Mouse (Mus musculus) adipocyte (in vitro differentiated cells): ENCODE data around the gene Ndufs8.
A peak's percentile ranks its signal among the peaks of the same experiment; 100 is the strongest.
"Not testable (repeated sequence)": the region's sequence is repeated elsewhere in the genome, so short reads cannot be mapped to it uniquely, and the experiment has no call there.

Experiments
- DNase-seq: peaks from one replicate; pipeline ENCODE4 v3.0.0-alpha.2; 2016; ENCODE audit warnings: low spot score

Ndufs8 gene

DNA sequence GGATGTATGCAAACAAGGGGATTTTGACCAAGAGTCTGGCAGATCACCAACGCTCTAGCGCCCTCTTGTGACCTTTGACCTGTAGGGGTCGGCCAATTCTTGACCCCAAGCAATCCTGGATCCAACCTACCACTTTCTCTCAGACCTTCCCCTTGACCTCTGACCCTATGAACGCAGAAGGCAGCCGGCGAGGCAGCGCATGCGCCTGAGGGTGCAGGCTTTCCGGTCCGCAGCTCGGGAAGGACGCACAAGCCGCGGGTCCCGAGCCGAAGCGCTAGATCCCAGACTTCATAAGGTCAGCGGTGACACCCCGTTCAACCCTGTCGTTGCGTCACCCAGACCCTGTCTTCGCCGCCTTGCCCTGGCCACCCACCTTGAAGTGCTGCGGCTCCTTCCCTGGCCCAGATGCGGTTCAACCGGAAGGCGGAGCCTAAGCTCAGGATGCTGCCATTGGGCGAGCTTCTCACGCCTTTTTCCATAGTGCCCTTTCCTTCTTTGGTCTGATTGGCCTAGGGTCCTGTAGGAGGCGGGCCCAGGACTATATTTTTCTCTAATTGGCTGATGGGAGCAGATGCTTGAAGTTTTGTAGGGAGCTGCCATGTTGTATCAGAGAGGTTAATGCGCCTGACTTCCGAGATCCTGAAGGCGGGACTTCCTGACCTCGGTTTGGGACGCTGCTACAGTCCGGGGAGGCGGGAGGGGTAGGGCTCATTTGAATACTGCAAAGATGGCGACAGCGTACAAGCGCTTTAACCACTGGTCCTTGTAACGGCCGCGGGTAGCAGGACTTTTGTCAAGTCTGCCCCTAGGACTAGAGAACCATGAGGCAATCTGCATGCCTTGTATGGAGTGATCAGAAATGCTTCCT is at the start of gene Ndufs8:
TSS of gene Ndufs8 (minus strand) at position 438 of the 868 bp plus-strand sequence.
- DNase-seq: peak; percentile 99

DNA sequence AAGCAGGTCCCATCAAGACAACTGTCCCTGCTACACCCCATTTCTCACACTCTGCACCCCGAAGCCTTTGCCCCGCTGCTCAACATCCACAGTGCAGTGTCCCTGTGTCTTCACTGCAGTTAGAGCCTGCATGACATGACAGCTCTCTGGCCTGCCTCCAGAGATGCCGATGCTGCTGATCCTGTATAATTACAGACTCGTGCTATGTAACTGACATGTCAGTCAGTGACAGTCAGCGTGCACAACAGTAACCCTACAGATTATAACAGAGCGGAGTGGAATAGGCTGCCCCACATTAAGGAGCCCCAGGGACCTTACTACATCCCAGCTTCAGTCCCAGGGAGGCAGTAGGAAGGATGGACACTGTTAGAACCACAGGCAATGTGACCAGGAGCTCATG is 49.2 kb upstream of the Ndufs8 start:
- not testable (repeated sequence) for DNase-seq

DNA sequence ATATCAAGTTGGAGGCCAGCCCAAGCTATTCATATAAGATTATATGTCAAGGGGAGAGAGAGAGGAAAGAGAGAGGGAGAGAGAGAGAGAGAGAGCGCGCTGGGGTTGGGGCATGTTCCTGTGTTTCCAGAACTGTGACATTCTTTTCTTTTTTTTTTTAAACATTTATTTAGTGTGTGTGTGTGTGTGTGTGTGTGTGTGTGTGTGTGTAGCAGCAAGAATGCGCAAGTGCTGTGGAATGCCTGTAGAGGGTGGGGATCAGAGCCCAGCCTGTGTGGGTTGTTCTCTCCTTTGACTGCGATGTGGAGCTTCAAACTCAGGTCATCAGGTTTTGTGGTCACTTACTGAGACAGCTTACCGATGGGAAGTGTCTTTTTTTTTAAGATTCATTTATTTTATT is 47.6 kb upstream of the Ndufs8 start:
- DNase-seq: no peak

- DNase-seq: peak; percentile 62
These were observed 46.5 kb upstream of the Ndufs8 start for GRCm38 (mm10) chr19:3959030-3959429.

GRCm38 (mm10) chr19:3958470-3958869 is 45.9 kb upstream of the Ndufs8 start, which contains the start of gene Aldh3b3:
Gene Aldh3b3 (plus strand): TSS chr19:3958645.
- peak; percentile 66 for DNase-seq

DNA sequence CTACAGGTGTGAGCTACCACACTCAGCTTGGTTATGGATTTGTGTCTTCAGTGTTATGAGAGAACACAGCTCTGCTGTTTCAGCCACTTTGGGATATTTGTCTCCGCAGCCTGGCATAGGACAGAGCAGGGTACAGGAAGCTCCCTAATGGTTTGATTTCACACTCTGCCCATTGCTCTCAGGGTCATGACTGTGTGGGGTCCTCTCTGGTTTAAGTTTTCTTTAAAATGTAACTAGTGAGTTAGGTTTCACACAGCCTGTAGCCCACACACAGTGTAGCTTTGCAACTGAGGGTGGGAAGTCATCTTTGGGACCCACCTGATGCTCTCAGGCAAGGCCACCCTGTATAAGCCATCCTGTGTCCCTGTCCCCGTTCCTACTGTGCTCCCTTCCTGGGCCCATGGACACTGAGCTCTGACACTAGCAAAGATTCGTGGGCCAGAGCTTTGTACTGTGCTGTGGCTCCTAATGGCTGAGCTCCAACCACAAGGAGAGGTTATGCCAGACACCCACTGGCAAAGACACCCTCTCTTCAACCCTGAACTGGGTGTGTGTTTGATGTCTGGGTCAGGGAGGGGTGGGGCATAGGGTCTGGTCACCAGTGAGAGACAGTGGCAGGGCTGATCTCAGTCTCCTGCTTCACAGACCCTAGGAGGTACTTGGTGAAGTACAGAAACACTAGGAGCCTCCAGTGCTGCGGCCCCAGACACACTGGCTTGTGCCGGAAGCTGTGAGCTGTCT is 44.9 kb upstream of the Ndufs8 start:
- DNase-seq: not testable (repeated sequence)

- no peak for DNase-seq
These were observed 43.2 kb upstream of the Ndufs8 start for GRCm38 (mm10) chr19:3955804-3956203.

GRCm38 (mm10) chr19:3955033-3955432 is 42.5 kb upstream of the Ndufs8 start:
- peak; percentile 30 for DNase-seq

DNA sequence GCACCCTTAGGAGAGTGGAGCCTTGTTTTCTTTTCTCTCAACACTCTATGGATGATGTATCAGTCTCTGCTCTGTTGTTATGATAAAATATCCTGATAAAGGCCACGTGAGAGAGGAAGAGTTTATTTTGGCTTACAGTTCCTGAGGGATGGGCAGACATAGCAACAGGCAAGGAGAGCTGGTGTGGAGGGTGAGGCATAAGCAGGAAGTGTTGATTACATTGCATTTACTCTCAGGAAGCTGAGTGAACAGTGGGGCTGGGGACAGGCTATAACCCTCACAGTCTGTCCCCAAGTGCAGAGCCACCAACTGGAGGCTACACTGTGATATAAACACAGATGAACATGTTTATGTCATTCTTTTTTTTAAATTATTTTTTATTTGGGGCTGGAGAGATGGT is 39.5 kb upstream of the Ndufs8 start:
- no peak for DNase-seq

DNA sequence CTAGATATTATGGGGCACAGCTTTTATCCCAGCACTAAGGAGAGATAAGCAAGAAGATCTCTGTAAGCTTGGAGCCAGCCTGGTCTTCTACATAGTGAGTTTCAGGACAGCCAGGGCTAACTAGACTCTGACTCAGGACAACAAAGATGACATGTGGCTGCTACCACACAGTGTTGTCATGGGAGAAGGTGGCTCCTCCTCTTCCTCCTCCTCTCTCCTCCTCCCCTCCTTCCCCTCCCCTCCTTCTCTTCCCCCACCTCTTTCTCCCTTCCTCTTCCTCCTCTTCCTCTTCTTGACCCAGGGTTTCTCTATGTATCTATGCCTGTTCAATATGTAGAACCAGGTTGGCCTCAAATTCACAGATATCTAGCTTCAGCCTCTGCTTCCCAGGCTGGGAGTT is 38.9 kb upstream of the Ndufs8 start:
- DNase-seq: no peak

DNA sequence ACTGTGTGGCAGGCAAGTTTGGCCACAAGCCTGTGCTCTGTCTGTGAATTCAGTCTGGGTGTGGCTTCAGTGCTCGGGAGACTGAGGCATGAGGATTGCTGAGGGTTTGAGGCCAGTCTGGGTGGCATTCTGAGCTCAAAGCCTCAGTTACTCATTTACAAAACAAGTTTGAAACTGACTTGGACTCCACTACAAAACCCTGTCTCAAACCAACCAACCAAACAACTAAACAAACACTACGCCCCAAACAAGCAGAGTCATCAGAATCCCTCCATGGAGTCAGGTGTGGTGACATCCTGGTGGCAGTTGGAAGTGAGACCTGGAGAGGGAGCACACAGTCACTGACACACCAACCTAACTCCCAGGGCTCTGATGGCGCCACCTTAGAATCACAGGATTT is 37.8 kb upstream of the Ndufs8 start:
- no peak for DNase-seq

DNA sequence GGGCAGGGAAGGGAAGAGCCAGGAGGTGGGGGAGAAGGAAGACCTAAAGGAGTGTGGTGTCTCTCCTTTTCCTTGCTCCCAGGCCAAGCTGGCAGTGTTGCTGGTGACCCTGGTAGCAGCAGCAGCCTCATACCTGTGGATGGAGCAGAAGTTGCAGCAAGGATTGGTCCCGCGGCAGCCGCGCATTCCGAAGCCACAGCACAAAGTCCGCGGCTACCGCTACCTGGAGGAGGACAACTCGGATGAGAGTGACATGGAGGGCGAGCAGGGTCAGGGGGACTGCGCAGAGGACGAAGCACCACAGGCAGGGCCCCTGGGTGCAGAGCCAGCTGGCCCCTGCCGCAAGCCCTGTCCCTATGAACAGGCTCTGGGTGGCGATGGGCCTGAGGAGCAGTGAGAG is 36.0 kb upstream of the Ndufs8 start:
- DNase-seq: no peak

DNA sequence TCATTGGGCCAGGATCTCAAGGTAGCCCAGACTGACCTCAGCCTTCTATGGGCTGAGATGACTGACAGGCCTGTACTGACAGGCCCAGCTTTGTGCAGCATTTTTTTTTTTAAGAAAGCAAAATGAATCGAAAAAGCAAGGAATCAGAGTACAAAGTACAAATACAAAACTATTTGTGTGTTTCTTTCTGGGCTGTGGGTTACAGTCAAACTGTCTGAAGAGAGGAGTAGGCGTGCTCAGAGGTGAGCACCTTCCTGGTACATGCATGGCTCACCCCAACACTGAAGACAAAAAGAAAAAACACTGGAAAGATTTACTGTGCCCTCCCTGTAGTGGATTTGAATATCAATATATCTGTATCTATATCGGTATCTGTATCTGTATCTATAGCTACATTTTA is 35.2 kb upstream of the Ndufs8 start:
- DNase-seq: no peak

DNA sequence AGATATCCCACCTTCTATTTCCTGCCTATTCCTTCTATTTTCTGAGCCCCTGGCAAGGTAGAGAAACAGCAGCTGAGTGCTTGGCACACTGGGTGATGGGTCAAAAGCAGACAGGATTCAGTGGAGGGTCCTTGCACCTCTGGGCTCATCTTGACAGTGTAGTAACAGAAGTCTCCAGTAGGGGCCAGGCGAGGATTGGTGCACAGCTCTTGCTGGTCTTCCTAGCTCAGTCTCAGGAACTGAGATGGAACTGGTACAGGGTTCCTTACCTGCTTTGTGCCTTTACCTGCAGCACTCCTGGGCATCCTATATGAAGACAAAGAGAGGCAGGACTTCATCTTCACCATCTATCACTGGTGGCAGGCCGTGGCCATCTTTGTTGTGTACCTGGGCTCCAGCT is 34.1 kb upstream of the Ndufs8 start:
- DNase-seq: peak; percentile 81

DNA sequence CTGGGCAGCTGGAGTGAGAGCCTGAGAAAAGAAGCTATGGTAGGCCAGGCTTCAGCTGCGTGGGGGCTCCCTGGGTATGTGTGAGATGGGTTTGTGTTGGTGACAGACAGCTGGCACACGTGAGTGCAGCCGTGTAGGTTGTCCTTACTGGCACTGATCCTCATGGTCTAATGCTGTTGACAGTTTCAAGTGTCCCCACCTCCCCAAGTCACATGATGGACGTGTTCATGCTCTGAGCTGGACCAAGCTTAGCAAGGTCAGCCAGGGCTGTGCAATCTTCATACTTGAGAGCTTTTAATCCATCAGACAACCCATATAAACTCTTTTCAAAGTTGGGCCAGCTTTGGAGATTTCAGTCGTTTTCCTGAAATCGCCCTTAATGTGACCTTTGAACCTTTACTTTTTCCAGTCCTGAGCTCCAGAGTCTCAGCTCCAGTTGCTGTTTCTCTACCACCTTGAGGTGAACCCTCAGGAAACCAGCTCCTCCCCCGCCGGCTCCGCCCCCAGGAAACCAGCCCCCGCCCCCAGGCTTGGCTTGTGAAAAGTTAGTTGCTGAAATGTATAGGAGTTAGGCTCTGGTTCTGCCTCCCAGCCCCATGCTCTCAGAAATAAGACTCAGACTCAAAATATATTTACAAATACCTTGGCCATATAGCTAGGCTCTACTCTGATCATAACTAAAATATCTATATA is 33.4 kb upstream of the Ndufs8 start:
- DNase-seq: no peak

DNA sequence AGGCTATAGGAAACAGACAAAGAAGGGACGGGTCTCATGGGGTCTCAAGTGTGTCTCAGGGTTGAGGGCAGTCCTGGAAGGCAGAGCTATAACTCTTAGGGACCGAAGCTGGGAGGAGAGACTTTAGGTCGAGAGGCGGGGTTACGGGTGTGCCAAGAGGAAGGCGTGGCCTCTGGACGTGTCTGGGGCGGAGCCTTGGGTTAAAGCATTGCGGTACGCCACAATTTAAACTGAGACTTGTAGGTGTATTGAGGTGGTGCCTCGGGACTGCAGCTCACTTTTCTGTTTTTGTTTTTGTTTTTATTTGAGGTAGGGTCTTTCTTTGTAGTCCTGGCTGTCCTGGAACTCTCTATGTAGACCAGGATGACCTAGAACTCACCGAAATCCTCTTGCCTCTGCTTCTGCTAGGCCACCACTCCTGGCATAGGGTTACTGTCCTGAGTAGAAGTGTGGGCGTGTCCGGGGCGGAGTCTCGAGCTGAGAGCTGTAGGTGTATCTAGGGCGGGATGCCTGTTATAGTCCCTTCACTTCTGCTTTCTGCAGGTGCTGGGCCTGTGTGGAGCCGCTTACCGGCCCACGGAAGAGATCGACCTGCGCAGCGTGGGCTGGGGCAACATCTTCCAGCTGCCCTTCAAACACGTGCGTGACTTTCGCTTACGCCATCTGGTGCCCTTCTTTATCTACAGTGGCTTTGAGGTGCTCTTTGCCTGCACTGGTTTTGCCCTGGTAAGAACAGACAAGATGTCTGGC is 30.6 kb upstream of the Ndufs8 start:
- no peak for DNase-seq

- DNase-seq: no peak
These were observed 29.7 kb upstream of the Ndufs8 start for GRCm38 (mm10) chr19:3942315-3942714.

GRCm38 (mm10) chr19:3935896-3936850 is 23.6 kb upstream of the Ndufs8 start:
- DNase-seq: peak; percentile 45

GRCm38 (mm10) chr19:3935032-3935895 is 22.7 kb upstream of the Ndufs8 start, which contains the start of gene Unc93b1:
Gene Unc93b1 (plus strand): TSS chr19:3935186.
- peak; percentile 51 for DNase-seq

DNA sequence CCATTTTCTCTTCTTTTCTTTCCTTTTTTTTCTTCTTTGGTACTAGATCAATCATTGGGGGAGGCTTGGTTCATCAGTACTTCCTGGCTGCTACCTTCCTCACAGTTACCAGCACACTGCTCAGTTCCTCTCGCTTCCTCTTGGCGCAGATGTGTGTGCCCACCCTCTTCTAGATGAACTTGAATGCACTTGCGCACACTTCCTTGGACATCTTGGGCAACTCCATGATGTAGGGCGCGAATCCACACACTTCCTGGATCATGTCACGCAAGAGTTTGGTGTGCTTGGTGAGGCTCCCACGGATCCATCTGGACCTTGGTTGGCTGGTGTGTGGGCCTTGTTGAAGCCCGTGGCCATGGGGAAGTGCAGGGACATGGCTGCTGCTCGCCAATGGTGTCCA is 19.1 kb upstream of the Ndufs8 start:
- DNase-seq: no peak
